Mouse (Mus musculus): Measurements from ENCODE around the gene Dner. TPM values are rescaled to one million over a fixed set of nuclear protein-coding genes. Genes with fewer than 3 reads are reported as not detected.
A peak's percentile ranks its signal among the peaks of the same experiment; 100 is the strongest.

Dner gene
- total RNA-seq, 1 experiment from 2014 or later, result 3.4 TPM

DNA sequence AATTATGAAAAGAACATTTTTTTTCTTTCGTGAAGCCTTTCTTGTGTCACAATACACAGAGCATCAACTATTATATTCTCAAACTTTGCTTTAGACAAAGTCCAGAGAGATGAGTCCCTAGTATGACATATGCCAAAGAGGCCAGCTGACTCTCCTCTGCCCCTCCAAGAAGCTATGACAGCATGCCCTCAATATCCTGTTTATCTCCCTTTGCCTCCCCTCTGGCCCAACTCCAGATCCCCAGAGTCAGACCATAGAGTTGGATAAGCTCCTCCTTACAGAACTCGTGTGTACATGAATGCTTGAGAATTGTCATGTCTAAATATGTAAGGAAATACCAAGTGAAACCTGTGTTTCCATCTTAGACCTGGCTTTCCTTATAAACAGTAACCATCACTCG lies 170.5 kb downstream of the Dner start:
- no peak for DNase-seq

DNA sequence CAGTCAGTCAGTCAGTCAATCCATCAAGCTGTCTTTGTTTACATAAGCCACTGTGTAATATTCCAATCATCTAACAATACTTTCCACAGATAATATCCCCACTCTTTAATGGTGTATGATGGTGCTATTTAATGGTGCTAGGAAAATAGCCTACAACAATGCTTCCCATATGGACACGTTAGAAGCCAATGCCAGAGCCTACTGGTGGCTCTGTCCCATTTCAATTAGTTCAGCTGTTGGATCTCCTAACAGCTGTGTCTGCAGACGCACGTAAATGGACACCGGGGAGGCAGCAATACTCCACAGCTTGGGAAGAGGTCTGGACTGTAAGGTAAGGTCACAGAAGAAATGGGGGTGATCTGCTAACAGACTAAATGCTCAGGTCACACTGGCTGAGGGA lies 171.6 kb downstream of the Dner start:
- no peak for DNase-seq

DNA sequence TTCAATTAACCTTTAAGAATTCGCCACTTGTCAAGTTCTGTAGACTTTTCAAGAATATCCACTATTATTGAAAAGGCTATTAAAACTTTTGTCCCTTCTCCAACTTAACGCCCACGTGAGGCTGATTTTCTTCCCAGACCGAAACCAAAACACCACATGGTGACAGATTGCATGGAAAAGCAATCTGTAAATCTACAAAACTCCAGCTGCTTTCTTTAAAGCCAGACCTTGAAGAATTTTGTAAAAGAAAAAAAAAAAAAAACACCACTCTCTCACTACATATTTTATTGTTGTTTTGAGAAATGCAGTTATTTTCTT lies 173.1 kb downstream of the Dner start:
- no peak for DNase-seq

DNA sequence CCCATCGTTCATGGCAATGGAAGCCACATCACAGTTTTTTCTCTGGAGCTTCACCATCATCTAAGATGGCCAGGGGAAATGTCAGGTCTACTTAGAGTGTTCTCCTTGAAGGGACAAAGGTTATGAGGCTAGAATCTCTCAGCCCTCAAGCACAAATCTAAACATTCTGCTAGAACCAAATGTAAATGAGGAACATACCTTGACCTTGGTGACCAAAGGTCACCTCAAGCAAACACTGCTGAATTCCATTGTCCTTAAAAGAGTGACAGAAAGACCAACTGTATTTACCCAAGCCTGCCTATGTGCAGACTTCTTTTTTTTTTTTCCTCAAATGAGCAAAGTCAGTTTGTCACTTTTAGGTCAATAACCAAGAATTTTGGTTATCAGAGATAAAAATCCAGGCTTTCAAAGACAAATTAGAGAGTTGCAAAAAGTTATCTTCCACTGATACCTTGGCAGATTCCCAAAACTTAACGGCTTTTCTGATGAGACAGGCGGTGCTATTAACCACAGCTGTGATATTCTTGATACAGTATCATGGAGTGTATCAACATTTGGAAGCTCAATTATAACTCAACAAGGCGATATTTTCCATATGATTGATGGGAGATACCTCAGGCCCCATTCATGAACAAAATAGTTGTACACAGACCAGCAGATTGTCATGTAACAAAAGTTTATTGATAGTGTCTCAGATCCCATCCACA lies 173.6 kb downstream of the Dner start:
- DNase-seq, result no peak

DNA sequence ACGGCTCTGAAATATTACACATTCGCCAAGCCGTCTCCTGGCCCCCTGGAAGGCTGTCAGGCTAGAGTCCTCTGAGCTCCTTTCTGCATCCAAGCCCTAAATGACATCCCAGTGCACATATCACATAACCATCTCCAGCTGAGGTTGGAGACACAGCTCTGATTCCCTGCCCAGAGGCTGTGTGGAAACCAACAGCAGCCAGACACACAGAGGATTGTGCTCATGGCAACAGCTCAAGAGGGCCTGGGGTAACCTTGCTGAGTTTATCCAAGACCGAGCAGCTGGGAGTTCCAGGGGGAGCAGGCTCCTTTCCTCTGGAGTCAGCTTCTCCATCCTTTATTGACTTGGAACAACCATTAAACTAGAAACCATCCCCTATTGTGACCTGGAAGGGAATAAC lies 177.7 kb downstream of the Dner start:
- no peak for DNase-seq

DNA sequence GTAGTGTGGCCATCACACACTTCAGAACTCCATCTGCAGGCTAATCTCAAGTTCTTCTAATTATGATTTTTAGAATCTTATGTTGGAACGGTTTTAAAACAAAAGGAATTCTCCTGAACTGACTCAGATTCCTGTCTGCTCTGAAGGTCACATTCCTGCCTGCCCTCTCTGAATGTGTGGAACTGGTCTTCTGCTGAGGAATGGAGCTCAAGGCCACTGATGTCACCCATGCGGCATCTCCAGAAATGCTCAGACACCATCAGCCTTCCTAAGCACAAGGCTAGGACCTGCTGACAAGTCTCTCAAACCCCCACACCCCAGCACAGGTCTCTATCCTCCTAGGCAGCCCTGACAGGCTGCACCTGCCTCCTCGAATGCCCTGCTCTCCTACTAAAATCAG lies 182.8 kb downstream of the Dner start:
- DNase-seq, result peak; percentile 45

DNA sequence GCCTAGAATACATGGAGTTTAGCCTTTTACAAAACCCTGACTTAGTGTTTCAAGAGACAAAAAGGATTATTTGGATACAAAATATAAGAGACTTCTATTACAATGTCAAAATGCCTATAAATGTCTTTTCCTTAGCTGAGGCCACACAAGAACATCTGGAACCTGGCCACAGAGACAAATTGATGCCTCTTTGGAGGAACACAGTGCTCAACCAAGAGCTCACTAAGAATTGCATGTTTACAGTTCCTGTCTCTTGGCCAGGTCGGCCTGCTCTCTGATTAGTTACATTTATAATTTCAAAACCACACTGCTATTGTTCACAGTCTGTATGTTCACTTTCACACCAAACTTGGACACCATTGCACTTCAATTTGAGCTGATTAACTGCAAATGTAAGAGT lies 187.5 kb downstream of the Dner start:
- DNase-seq, result no peak

DNA sequence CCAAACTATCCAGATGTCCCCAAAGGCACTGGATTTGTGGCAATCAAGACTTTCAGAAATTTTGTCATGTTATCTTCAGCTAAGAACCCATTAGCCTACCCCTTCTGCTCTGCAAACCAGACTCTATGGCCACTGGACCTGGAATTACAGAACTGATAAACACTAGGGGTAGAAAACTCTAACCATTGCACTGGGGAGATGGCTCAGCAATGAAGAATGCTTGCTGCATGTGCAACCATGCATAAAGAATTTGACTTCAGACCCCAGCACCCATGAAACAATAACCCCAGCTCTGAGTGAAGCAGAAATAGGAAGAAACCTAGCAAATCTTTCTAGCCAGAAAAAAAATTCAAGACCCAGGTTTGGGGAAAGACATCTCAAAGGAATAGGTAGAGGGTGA lies 188.5 kb downstream of the Dner start:
- no peak for DNase-seq

DNA sequence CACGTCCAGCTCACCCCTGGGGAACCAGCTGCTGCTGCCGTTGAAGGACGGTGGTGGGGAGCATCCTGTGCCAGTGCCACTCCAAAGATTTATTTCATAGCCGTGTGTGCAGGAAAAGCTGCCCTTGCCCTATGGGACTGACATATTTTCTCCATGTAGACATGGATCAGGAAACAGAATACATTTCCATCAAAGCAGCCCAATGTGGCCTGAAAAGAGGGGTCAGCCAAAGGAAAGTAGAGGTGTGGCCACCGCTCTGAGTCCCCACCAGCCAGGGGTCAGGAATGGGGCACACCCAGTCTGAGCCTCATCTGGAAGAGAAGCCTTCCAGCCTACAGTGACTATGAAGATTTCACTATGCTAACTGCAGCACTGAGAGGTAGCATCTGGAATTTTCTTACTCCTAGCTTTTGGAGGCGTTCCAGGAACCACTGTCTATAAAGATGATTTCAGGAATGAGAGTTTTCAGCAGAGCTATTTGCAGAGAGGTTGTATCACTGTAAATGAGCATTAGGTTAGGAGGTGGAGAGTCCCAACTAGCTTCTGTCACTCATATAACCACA lies 189.0 kb downstream of the Dner start:
- peak; percentile 8 for DNase-seq

DNA sequence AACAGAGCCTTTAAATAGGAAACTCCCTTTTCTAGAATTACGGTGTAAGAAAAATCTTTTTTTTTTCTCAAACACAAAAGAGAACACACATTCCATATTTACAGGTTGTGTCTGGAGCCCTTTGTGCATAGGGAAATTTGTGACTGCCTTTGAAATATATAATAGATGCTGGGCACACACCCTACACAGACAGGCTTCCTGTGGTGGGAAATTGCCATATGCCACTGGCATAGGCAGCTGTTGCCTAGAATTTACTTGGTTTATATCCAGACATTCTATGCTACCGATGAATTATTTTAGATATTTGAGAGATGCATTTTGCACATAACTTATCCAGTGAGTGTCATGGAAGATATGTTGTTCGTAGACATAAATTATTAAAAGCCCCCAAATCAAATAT lies 195.3 kb downstream of the Dner start:
- no peak for DNase-seq

DNA sequence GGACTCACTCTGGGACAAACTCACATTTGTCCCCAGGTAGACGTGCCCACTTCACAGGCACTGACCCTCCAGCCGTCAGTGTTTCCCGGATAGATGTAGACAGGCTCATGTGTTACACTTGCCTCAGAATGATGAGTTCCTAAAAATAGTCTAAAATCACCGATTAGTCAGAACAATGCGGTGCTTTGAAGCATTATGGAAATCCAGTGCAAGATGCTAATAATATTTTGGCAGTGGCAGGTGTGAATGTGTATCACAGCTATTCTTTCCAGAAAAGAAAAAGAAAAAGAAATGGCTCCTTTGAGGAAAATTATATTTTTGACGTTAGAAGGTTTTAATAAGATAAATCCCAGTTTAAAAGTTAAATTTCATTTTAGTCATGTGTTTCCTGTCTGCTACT lies 204.3 kb downstream of the Dner start:
- DNase-seq, result no peak

DNA sequence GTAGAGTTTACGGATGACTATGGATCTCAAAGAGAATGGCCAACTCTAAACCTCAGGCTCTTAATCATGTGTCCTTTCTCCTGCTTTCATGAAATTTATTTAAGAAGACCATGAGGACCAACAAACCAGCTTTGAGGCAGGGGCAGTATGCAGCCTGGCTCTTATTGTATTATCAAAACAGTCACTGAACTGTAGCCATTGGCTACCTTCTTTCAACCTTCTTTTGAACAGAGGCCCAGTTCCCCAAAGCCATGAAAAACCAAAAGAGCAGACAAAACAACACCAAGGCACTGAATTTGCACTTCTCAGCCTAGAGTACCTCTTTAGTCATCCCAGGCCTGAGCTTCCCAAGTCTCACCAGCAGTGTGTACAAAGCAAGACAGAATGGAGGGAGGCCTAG lies 207.5 kb downstream of the Dner start:
- no peak for DNase-seq

DNA sequence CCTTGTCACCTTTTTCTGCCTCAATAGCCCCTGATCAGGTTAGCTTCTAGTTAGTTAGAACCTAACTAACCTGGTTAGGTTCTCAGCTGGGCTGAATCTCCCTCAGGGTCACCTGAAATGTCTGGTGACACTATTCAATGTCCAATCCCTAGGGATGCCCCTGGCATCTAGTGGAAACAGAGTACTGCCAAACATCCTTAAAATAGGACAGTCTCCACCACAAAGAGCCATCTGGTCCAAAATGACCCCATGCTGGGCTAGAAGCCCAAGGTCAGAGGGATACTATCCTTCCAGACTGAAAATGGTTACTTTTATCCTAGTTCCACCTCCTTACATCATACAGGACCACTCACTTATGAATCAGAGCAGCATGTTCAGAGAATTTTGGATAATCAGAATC lies 211.0 kb downstream of the Dner start:
- peak; percentile 6 for DNase-seq

DNA sequence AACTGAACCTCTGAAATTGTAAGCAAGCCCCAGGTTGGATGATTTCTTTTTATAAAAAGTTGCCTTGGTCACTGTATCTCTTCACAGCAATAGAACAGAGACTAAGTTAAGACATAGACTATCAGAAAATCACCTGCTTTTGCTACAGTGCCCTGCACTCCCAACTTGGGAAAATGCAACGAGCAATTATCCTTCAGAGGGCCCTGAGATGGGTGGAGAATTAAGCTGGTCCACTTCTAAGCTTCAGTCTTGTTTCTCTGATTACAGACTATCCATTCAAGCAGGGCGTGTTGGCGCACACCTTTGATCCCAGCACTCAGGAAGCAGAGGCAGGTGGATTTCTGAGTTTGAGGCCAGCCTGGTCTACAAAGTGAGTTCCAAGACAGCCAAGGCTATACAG lies 211.4 kb downstream of the Dner start:
- no peak for DNase-seq

DNA sequence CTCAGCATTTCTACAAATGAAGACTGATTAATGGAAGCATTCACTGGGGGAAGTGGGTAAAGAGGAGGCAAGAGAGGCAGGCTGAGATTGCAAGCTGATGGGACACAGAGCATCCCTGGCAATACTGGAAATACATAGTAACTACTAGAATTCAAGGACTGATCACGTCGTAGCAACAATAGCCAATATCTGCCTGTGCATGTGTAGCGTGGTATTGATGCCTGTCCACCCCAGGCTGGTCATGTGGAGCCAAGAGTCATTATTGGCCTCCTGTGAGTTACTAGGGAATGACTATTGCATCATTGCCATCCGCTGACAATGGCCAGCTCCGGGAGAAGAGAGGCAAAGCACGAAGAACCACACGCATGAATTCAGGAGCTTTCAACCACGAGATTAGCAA lies 216.0 kb downstream of the Dner start:
- DNase-seq, result no peak

DNA sequence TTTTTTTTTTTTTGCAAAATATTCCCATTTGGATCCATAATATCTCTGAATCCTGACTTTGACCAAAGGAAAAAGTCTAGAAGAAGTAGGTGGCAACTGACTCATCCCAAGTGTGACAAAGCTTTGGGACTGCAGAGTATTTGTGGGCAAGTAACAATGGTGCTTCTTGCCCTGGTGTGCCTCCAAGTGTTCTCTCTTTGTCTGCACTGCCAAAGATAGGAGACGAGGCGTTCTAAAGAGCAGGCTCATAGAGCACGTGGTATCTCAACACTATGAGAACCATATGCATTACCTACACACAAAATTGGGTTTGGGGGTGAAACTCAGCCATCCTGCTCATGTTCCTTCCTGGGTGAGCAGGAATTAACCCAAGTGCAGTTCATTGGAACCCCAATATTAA lies 221.7 kb downstream of the Dner start:
- no peak for DNase-seq

DNA sequence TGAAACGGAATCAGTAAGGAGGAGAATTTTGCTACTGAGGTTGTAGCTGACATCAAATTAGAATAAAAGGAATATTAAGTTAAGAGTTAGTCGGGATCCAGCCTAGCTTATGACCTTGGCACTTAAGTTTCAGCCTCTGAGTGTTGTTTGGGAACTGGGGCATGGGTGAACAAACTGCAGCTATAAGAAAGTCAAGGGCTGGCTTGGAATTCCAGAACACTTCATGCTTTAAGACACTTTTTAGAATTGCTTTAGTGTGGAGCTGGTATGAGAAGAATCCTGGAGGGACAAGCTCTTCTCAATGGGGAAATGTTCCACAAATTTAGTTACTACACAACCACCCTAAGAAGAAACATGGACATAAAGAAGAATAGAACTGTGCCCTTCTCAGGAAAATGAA lies 223.8 kb downstream of the Dner start:
- DNase-seq, result no peak

DNA sequence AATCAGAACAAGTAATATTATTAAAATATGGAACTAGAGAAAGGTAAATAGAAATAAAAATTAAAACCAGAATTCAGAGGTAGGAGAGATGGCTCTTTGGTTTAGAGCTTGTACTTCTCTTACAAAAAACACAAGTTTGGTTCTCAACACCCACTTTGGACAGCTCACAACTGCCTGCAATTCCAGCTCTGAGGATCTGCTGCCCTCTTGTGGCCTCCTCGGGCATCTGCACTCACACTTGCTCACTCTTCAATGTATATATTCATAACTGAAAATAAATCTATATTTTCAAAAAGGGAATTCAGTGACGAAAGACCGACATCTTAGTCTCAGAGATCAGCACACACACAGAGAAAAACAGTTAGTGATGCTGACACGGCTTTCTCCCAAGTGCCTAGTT lies 225.7 kb downstream of the Dner start:
- peak; percentile 12 for DNase-seq

DNA sequence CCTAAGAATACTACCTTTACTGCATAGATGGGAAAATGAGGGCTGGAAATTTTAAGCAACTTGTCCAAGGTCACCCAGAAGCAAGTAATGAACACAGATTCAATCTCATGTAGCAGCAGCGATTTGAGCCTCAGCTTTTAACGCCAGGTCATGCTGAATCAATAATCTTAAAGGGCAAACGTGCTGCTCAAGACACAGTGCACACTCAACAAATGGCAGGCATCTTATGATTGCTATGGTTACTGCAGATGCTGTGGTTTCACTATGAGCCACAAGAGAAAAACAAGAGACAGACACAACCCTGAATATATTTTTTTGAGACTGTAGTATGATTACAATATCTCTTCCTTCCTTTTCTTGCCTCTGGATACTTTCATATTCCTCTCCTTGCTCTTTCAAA lies 228.4 kb downstream of the Dner start:
- no peak for DNase-seq

DNA sequence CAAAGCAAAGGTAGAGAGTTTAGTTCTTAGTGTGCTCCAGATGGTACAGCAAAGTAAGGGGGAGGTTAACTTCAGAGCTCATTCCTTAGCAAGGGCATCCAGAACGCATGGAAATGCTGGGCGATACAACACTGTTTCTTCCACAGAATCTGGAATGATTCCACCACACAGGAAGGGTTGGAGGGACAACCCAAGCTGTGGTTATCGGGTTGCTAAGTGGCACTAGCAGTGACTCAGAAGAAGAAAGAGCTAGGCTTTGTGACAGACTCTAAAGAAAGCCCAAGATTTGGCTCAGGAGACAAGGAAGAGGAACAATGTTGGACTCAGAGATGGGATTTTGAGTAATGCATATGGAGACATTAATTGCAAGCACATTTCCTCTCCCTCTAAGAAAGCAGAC lies 231.3 kb downstream of the Dner start:
- DNase-seq, result no peak

DNA sequence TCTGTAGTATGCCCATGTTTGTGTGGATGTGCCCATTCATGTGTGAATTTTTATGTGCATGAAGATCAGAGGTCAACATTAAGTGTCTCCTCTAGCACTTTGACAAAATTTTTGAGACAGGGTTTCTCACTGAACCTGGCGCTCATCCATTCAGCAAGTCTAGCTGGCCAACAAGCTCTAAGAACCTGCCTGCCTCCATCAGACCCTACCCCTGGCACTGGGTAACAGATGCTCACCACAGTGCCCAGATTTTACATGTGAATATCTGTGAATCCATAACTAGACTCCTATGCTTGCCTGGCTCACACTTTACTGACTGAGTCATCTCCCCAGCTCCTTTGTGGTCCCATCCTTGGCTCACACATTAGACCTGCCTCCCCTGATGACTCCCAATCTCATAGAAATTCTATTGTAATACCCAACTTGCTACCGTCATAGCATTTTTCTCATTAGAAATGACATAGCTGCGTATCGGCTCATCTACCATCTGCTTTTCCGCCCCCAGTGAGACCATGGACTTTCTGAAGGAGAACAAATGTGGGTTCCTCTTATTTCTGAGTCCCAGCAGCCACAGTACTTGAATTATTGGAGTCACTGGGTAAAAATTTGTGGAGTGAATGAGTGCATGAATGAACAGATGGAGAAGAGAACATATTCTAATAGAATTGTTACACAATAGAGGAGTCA lies 231.9 kb downstream of the Dner start:
- DNase-seq, result no peak

DNA sequence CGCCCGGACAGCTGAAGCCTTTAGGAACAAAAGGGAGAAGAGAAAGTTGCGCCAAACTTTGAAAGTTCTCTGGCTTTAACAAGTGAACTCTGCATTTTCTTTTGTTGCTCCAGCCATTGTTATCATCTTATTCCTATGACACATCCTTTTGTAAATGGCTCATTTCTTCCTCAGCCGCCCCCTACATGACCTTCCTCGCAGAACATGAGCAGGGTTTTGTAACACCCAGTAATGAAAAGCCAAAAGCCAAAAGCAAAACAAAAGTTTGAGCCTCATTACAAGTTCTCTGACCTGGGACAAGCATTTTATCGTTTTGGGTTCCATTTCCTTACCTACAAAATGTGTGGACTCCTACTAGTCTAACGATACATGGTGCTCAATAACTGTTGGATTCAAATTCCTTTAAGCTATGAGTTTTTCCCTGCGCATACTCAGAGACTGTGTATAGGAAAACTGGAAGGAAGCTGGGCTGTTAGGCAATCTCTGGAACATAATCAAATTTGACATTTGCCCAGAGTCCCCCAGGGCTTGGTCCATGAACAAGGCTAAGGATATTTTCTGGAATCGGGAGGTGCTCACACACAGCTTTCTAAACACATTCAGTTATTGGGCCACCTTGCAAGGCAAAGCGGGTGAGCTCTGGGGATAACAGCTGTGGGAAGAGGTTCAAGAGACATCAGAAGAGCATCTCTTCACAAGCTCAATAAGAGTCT lies 246.3 kb downstream of the Dner start:
- no peak for DNase-seq

DNA sequence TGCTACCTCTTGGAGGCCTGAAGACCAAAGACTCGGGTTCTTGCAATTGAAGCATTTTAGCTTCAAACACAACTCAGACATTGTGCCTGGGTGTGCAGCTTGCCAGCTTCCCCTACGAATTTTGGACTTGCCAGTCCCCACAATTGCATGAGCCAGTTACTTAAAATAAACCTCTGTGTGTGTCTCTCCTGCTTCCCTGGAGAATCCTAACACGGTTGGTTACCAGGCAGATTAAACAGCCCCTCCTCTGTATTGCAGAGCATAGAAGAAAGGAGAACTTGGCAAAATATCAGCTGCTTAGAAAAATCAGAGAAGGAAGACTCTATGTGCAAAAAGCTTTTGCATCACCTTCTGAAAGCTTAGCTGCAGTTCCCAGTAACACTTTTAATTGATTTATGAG lies 252.4 kb downstream of the Dner start:
- no peak for DNase-seq

DNA sequence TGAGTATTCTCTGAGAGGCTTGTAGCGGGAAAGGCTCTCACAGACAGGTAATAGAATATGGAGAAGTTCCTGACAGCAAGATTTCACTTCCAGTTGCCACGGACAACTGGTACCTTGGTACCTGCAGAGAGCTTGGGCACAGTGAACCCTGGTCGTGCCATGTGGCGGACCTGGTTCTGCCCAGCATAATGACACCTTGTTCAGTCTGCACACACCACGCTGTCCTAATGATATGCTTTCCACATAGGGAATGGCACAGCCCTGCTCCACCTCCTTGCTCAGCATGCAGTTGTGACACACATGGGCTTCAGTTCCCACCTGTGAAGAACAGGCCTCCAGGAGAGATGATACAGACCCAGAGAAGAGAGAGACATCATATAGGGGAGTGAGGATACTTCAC lies 253.0 kb downstream of the Dner start:
- no peak for DNase-seq

Measured in adrenal gland, postnatal 25 days (tissue).